Mouse (Mus musculus): ENCODE results near the gene Opn5.

Gene Opn5

DNA sequence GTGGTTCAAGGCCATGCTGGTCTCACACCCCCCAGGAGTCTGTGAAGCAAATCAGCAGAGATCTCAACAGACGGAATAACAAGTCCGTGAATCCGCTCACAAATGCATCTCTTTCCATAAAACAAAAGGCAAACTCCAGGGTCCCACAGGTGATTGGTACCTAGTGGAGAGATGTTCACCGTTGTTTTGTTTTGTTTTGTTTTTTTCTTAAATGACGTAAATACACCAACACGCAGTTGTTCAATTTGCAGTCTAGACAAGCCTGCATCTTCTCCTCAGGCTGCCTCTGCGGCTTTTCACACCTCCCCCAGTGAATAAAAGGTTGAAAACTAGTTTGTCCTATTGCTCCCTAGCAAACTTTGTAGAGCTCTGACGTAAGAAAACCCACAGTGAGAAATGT is at the start of gene Opn5:
Gene Opn5 (minus strand): TSS at position 101 of the 400 bp plus-strand sequence.
- DNase-seq (ENCODE audit: extremely low spot score, low read depth, low spot score): no peak

DNA sequence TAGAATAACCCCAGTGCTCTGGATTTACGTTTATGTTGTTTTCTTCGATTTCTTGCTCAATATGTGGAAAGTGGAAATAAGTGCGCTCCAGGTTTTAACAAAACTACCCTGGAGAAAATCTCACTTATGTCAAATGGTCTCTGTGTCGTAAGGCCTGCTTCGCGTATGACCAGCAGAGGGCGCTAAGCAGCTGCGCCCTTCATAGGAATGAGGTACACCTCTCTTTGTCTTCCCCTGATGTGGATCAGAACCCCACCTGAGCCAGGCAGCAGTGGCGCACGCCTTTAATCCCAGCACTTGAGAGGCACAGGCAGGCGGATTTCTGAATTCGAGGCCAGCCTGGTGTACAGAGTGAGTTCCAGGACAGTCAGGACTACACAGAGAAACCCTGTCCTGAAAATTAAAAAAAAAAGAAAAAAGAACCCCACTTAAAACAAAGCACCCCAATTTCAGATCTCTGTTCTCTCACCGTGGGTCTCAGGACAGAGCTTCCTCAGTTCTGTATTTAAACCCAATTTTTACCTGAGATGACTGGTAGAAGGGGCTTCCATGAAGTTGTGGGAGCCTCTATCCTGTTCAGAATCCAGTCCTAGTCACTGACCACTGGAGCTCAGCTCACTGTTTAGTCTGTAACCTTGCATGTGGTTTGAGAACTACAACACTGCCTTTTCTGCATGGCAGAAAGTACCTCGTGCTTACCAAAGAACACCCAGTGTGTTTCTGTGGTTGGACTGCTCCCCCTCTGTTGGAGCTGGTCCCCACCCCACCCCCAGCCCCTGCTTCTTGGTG is 47.6 kb upstream of the Opn5 start:
- peak; percentile 44 for DNase-seq (ENCODE audit: extremely low spot score, low read depth, low spot score)

GRCm38 (mm10) chr17:42643416-42643815 is 32.2 kb upstream of the Opn5 start:
- DNase-seq (ENCODE audit: extremely low spot score, low read depth, low spot score): no peak

DNA sequence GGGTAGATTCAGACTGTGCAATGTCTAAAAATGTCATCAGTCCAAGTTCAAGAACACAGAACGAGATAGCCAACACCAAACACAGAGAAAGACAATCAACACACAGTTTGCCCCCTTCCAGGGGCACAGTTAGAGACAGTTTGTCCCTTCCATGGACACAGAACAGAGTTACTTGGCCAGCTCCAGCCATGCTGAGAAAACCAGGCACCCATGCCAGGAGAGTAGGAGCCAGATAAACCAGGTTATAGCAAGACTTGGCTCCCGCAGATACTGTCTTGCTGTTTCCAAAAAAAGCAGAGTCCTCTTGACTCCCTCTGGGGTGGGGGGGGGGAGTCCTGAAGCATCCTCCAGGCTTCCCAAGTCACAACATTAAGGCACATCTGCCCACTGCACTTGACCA is 19.0 kb upstream of the Opn5 start:
- no peak for DNase-seq (ENCODE audit: extremely low spot score, low read depth, low spot score)

DNA sequence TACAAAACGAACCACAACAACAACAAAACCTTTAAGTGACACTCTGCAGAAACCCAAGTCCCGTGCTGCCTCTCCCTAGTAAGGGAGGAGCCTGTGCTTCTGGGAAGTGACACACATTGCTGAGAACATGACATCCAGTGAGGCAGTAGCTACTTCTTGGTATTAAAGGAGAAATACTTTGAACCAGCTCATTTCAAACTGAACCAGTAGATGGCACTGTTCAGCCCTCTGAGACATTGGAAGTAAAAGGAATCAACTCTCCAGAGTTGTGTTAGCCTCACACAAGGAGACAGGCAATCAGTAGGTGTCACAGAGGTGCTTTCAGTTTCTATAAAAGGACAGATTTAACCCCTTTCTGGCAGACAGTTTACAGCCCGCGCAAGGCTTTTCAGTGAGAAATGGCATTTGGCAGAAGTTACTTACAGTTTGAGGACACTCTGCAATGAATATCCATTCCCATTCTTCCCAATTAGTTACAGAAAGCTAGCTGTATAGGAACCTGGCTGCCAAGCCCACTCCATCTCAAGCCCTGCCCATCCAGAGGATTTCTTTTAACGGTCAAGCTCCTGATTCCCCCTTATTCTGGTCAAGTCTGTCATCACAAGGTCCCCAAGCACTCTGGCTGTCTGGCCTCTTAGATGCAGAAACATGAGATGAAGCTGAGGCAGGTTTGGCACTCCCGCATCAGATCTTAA is 2.0 kb upstream of the Opn5 start:
- peak; percentile 52 for DNase-seq (ENCODE audit: extremely low spot score, low read depth, low spot score)

DNA sequence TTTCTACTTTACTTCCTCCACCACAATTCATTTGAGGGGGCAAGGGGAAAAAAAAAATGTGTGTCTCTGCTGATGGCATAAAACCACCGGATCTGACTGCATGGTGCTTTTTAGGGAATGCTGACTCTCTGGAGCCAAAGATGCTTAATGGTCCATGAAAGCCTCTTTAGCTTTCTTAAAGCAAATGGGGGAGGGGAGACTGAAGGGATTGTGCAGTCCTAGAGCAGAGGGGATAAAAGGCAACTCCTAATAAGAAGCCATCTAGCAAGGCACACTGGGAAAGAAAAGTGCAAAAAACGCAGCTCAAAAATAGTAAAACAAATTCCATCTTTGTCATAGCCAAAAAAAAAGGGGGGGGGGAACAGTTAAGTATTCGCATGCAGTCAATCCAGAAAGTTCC is 2.9 kb downstream of the Opn5 start:
- no peak for DNase-seq (ENCODE audit: extremely low spot score, low read depth, low spot score)

DNA sequence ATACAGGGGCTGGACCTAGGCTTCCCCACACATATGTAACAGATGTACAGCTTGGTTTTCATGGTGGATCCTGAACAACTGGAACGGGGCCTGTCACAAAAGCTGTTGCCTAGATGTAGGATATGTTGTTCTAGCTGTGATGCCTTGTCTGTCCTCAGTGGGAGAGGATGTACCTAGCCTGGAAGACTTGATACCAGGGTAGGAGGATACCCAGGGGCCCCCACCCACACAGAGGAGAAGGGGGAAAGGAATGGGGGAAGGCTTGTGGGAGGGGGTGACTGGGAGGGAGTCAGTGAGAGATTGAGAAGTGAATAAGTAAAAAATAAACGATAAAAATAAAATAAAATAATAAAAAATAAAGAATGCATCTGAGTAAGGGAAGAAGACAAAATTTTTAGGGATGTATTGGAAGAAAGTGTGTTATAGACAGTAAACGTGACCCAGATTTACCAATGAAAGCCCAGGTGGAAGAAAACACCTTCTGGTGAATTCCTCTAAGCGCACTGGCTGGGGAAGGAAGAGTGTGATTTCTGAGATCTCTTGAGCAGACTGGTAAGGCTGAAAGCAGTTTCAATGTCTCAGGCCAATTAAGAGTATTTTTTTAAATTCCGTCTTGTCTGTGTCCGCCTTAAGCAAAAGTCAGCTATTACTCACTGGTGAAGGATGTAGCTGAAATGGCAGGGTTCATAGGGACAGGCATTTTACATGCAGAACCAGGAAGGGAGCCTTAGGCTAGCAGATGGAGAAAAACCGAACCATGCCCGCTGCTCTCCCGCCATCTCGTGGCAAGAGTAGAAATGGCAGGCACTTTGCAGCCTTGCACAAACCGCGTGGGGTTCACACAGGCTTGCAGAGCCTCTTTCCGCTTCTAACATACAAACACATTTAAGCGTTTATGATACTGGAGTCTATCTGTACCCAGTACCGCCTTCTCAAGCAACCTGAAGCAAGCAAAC is 8.1 kb downstream of the Opn5 start:
- DNase-seq (ENCODE audit: extremely low spot score, low read depth, low spot score): peak; percentile 44

- DNase-seq (ENCODE audit: extremely low spot score, low read depth, low spot score): no peak
These were observed 24.7 kb downstream of the Opn5 start for GRCm38 (mm10) chr17:42586486-42586885.

- no peak for DNase-seq (ENCODE audit: extremely low spot score, low read depth, low spot score)
These were observed 28.2 kb downstream of the Opn5 start for GRCm38 (mm10) chr17:42583029-42583331.

- DNase-seq (ENCODE audit: extremely low spot score, low read depth, low spot score): no peak
These were observed 28.7 kb downstream of the Opn5 start for GRCm38 (mm10) chr17:42582281-42583028.

GRCm38 (mm10) chr17:42580623-42581022 is 30.6 kb downstream of the Opn5 start:
- no peak for DNase-seq (ENCODE audit: extremely low spot score, low read depth, low spot score)

- no peak for DNase-seq (ENCODE audit: extremely low spot score, low read depth, low spot score)
These were observed 31.0 kb downstream of the Opn5 start for GRCm38 (mm10) chr17:42580196-42580595.

GRCm38 (mm10) chr17:42576671-42577168 is 34.5 kb downstream of the Opn5 start:
- peak; percentile 72 for DNase-seq (ENCODE audit: extremely low spot score, low read depth, low spot score)

GRCm38 (mm10) chr17:42573786-42574185 is 37.4 kb downstream of the Opn5 start:
- no peak for DNase-seq (ENCODE audit: extremely low spot score, low read depth, low spot score)

DNA sequence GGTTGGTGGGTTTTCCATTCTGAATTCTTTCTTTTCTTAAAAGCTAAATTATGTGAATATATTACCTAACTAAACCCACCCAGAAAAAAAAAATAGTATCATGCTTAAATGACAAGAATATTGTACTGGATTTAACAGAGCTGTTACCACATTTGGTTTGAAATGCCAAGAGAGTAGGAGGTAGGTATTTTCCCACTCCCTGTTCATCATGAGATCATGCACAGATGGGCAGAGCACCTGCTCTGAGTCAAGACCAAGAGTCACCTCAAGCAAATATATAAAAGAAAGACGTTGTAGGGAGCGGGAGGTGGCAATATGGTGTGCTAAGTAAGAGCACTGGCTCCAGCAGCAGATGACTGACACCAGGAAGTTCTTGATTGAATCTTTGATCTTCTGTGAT is 61.6 kb downstream of the Opn5 start:
- DNase-seq (ENCODE audit: extremely low spot score, low read depth, low spot score): no peak

- DNase-seq (ENCODE audit: extremely low spot score, low read depth, low spot score): no peak
These were observed 81.0 kb downstream of the Opn5 start for GRCm38 (mm10) chr17:42530147-42530546.

DNA sequence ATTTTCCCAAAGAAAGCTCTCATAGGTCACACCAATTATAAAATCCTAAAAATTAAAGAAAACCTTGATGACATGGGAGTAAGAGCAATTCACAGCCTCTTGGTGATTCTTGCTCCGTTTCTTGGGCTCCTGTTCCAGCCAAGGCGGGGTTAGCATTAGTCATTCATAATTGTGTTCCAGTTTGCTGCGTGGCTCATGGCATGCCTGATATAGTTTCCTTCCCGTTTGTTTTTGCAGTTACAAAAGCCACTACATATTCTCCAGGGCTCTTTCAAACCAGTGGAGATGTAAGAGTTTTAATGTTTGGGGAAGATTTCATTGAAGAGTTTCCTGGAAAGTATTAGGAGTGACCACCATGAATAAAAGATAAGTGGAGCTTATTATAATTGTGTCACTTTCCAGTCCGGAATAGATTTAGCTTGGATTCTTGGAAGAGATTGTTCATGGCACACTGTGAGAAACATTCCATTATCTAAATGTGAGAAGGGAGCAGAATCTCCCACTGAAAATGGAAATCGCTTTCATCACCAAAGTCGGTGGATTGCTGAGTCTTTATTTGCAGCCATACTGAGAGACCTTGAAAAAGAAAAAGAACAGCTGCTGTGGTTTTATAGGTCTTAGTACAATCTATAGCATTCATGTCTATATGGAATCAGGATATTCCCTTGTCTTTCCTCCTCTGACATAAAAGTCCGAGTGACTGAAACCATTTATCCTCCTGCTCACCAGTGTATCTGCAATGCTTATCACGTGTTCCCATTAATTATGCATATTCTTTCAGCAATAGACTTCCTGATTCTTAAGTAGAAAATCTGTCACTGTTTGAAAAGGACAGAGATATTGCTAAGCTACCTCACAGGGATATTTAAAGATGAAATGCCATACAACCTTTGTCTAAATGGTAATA is 101.6 kb downstream of the Opn5 start:
- no peak for DNase-seq (ENCODE audit: extremely low spot score, low read depth, low spot score)

All from hindlimb bud, embryonic 11.5 days (tissue).